Mouse (Mus musculus): ENCODE measurements around the gene Mgarp. TPM values are rescaled to one million over a fixed set of nuclear protein-coding genes. Genes with fewer than 3 reads are reported as not detected.

Mgarp gene
- polyA plus RNA-seq, 1 experiment from 2014 or later = 0.59 TPM

GRCm38 (mm10) chr3:51341268-51342081, 55.1 kb downstream of the Mgarp start:
- Histone ChIP-seq H3K27me3 (replicated peaks; ENCODE audit: control insufficient read depth, insufficient read depth, low read length) (no peaks in the 10 kb centered on the region), H3K4me2 (replicated peaks; ENCODE audit: low read depth) (peak overlapping the region; percentile 94), H3K4me3 (ENCODE audit: low read depth, low read length) (peak overlapping the region; percentile 79), H3K27ac (ENCODE audit: low read depth, low read length) (peak overlapping the region; percentile 98), H3K36me3 (ENCODE audit: control insufficient read depth, insufficient read depth) (no peaks in the 10 kb centered on the region), H3K4me1 (replicated peaks; ENCODE audit: control insufficient read depth, insufficient read depth, low read length) (no peaks in the 10 kb centered on the region), H3K9me3 (ENCODE audit: control insufficient read depth) (peaks cover 5% of the 10 kb centered on the region; the same call in 1 of the 2 replicates), H3K9ac (ENCODE audit: low read depth, low read length) (peak overlapping the region; percentile 93)
- ATAC-seq = peak; percentile 77
- WGBS = under 1% methylated on average over 67 of the region's 86 CpGs
- TF ChIP-seq CTCF (IDR thresholded peaks at IDR 0.05; ENCODE audit: low read depth) = no peak

GRCm38 (mm10) chr3:51340552-51341267, 55.8 kb downstream of the Mgarp start, which contains the start of gene Elf2:
Gene Elf2 (minus strand): TSS chr3:51340663.
- ATAC-seq = peak; percentile 87
- Histone ChIP-seq H3K4me2 (replicated peaks; ENCODE audit: low read depth) (peak within 1 kb of the TSS; percentile 94), H3K4me1 (replicated peaks; ENCODE audit: control insufficient read depth, insufficient read depth, low read length) (no peaks in the 10 kb centered on the region), H3K9me3 (ENCODE audit: control insufficient read depth) (peaks cover 5% of the 10 kb centered on the region; the same call in 1 of the 2 replicates), H3K36me3 (ENCODE audit: control insufficient read depth, insufficient read depth) (no peaks in the 10 kb centered on the region), H3K27ac (ENCODE audit: low read depth, low read length) (peak within 1 kb of the TSS; percentile 98), H3K4me3 (ENCODE audit: low read depth, low read length) (peak within 1 kb of the TSS; percentile 79), H3K27me3 (replicated peaks; ENCODE audit: control insufficient read depth, insufficient read depth, low read length) (no peaks in the 10 kb centered on the region), H3K9ac (ENCODE audit: low read depth, low read length) (peak within 1 kb of the TSS; percentile 93)
- no peak for TF ChIP-seq CTCF (IDR thresholded peaks at IDR 0.05; ENCODE audit: low read depth)
- under 1% methylated on average over 79 of the region's 87 CpGs for WGBS

GRCm38 (mm10) chr3:51339734-51340551, 56.6 kb downstream of the Mgarp start:
- Histone ChIP-seq H3K4me1 (replicated peaks; ENCODE audit: control insufficient read depth, insufficient read depth, low read length) (no peaks in the 10 kb centered on the region), H3K36me3 (ENCODE audit: control insufficient read depth, insufficient read depth) (no peaks in the 10 kb centered on the region), H3K4me2 (replicated peaks; ENCODE audit: low read depth) (peak overlapping the region; percentile 94), H3K27me3 (replicated peaks; ENCODE audit: control insufficient read depth, insufficient read depth, low read length) (no peaks in the 10 kb centered on the region), H3K4me3 (ENCODE audit: low read depth, low read length) (peak overlapping the region; percentile 79), H3K9ac (ENCODE audit: low read depth, low read length) (peak overlapping the region; percentile 93), H3K27ac (ENCODE audit: low read depth, low read length) (peak overlapping the region; percentile 98), H3K9me3 (ENCODE audit: control insufficient read depth) (peaks cover 5% of the 10 kb centered on the region; the same call in 1 of the 2 replicates)
- under 1% methylated on average over 92 of the region's 113 CpGs for WGBS
- TF ChIP-seq CTCF (IDR thresholded peaks at IDR 0.05; ENCODE audit: low read depth) = no peak
- ATAC-seq = peak; percentile 55

- Histone ChIP-seq H3K9me3 (ENCODE audit: control insufficient read depth) (peaks cover 5% of the 10 kb centered on the region; the same call in 1 of the 2 replicates), H3K4me2 (replicated peaks; ENCODE audit: low read depth) (peak overlapping the region; percentile 94), H3K27me3 (replicated peaks; ENCODE audit: control insufficient read depth, insufficient read depth, low read length) (no peaks in the 10 kb centered on the region), H3K4me3 (ENCODE audit: low read depth, low read length) (peak overlapping the region; percentile 79), H3K36me3 (ENCODE audit: control insufficient read depth, insufficient read depth) (no peaks in the 10 kb centered on the region), H3K27ac (ENCODE audit: low read depth, low read length) (peak overlapping the region; percentile 98; the same call in 1 of the 2 replicates), H3K4me1 (replicated peaks; ENCODE audit: control insufficient read depth, insufficient read depth, low read length) (no peaks in the 10 kb centered on the region), H3K9ac (ENCODE audit: low read depth, low read length) (peak overlapping the region; percentile 93)
- ATAC-seq = no peak
- 2% methylated on average over 9 of the region's 9 CpGs for WGBS
- no peak for TF ChIP-seq CTCF (IDR thresholded peaks at IDR 0.05; ENCODE audit: low read depth)
Observed at GRCm38 (mm10) chr3:51339378-51339733, 57.2 kb downstream of the Mgarp start.

Other genes starting within 250 kb of the Mgarp start
- 11.3 and 12.0 TPM in 2 replicates for gene Noct, start 172.3 kb downstream of the Mgarp start, polyA plus RNA-seq (2015; fragmentation: Nextera tagmentation; extraction: Ambion mirVana)
- gene Elf2, start 56.1 kb downstream of the Mgarp start, polyA plus RNA-seq (2015; fragmentation: Nextera tagmentation; extraction: Ambion mirVana) = 38.6 and 40.7 TPM in 2 replicates
- gene Ndufc1, start 12.2 kb upstream of the Mgarp start, polyA plus RNA-seq (2015; fragmentation: Nextera tagmentation; extraction: Ambion mirVana) = 1,384 and 1,395 TPM in 2 replicates
- 14.4 and 16.3 TPM in 2 replicates for gene Naa15, start 18.4 kb upstream of the Mgarp start, polyA plus RNA-seq (2015; fragmentation: Nextera tagmentation; extraction: Ambion mirVana)
- 16.3 and 17.8 TPM in 2 replicates for gene Rab33b, start 87.2 kb upstream of the Mgarp start, polyA plus RNA-seq (2015; fragmentation: Nextera tagmentation; extraction: Ambion mirVana)
- 1.6 and 1.9 TPM in 2 replicates for gene Setd7, start 164.1 kb upstream of the Mgarp start, polyA plus RNA-seq (2015; fragmentation: Nextera tagmentation; extraction: Ambion mirVana)